Mouse (Mus musculus): Measurements from ENCODE around the gene Aprt.

Gene Aprt

GRCm38 (mm10) chr8:122561199-122561598 is 15.5 kb downstream of the Aprt start:
- DNase-seq (ENCODE audit: low read depth, low spot score), result no peak
- H3K36me3 ChIP-seq (ENCODE audit: control insufficient read depth, insufficient read depth, low read length, poor library complexity, severe bottlenecking), result no peaks in the 10 kb centered on the region

GRCm38 (mm10) chr8:122558671-122559349 is 17.9 kb downstream of the Aprt start:
- DNase-seq (ENCODE audit: low read depth, low spot score), result no peak
- Histone ChIP-seq H3K27me3 (ENCODE audit: control insufficient read depth, insufficient read depth, low read length, poor library complexity, severe bottlenecking) (no peaks in the 10 kb centered on the region), H3K36me3 (ENCODE audit: control insufficient read depth, insufficient read depth, low read length, poor library complexity, severe bottlenecking) (no peaks in the 10 kb centered on the region)

More at GRCm38 (mm10) chr8:122561199-122561598, 15.5 kb downstream of the Aprt start:
- H3K27me3 ChIP-seq (ENCODE audit: control insufficient read depth, insufficient read depth, low read length, poor library complexity, severe bottlenecking), result no peaks in the 10 kb centered on the region

DNA sequence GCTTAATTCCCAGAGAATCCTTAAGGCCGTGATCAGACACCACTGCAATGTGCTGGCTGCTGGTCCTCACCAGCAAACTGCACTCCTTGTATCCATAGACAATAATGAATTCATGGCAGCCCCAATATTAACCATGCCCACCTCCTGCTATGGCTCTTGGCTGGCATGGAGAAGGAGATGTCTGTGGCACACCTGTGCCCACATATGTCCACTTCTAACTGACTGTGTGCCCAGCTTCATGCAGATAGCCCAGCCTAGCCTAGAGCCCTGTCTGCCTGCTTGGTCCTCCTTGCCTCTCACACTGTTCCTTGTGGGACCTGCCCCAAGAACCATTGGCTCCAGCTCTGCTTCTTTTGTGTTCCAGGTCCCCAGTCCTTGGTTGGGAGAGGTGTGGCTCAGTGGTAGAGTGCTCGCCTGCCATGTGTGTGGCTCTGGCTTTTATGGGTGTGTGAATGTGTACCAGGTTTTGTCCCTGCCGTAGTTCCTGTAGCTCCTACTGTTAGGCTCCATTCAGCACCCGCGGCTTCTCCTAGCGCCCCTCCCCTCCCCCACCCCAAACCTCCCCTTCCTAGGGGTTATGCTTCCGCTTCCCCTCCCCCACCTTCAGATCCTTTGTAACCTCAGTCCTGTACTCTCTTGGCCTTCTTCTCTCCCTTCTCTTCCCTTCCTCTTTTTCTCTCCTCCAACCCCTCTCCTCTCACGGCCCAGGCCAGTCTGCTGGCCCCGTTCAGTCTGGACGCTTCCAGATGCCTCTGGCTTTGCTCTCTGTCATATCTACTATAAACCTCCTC is 19.3 kb downstream of the Aprt start:
- DNase-seq (ENCODE audit: low read depth, low spot score), result no peak
- Histone ChIP-seq H3K27me3 (ENCODE audit: control insufficient read depth, insufficient read depth, low read length, poor library complexity, severe bottlenecking) (no peaks in the 10 kb centered on the region), H3K36me3 (ENCODE audit: control insufficient read depth, insufficient read depth, low read length, poor library complexity, severe bottlenecking) (no peaks in the 10 kb centered on the region)

- Histone ChIP-seq H3K27me3 (ENCODE audit: control insufficient read depth, insufficient read depth, low read length, poor library complexity, severe bottlenecking) (no peaks in the 10 kb centered on the region), H3K36me3 (ENCODE audit: control insufficient read depth, insufficient read depth, low read length, poor library complexity, severe bottlenecking) (no peaks in the 10 kb centered on the region)
- DNase-seq (ENCODE audit: low read depth, low spot score), result peak; percentile 80
These were observed 20.4 kb downstream of the Aprt start for GRCm38 (mm10) chr8:122556030-122557009.

- no peaks in the 10 kb centered on the region for H3K27me3 ChIP-seq (ENCODE audit: control insufficient read depth, insufficient read depth, low read length, poor library complexity, severe bottlenecking)
- H3K36me3 ChIP-seq (ENCODE audit: control insufficient read depth, insufficient read depth, low read length, poor library complexity, severe bottlenecking), result no peaks in the 10 kb centered on the region
- DNase-seq (ENCODE audit: low read depth, low spot score), result no peak
These were observed 21.9 kb downstream of the Aprt start for GRCm38 (mm10) chr8:122554786-122555185.

- Histone ChIP-seq H3K27me3 (ENCODE audit: control insufficient read depth, insufficient read depth, low read length, poor library complexity, severe bottlenecking) (no peaks in the 10 kb centered on the region), H3K36me3 (ENCODE audit: control insufficient read depth, insufficient read depth, low read length, poor library complexity, severe bottlenecking) (no peaks in the 10 kb centered on the region)
- DNase-seq (ENCODE audit: low read depth, low spot score), result peak; percentile 96
These were observed 25.3 kb downstream of the Aprt start, which contains the start of gene Piezo1 for GRCm38 (mm10) chr8:122551265-122552051. Piezo1 (minus strand) TSS chr8:122551329.

- DNase-seq (ENCODE audit: low read depth, low spot score), result no peak
- H3K27me3 ChIP-seq (ENCODE audit: control insufficient read depth, insufficient read depth, low read length, poor library complexity, severe bottlenecking), result no peaks in the 10 kb centered on the region
- no peaks in the 10 kb centered on the region for H3K36me3 ChIP-seq (ENCODE audit: control insufficient read depth, insufficient read depth, low read length, poor library complexity, severe bottlenecking)
These were observed 25.8 kb downstream of the Aprt start for GRCm38 (mm10) chr8:122550995-122551264.

GRCm38 (mm10) chr8:122550234-122550994 is 26.3 kb downstream of the Aprt start:
- Histone ChIP-seq H3K27me3 (ENCODE audit: control insufficient read depth, insufficient read depth, low read length, poor library complexity, severe bottlenecking) (no peaks in the 10 kb centered on the region), H3K36me3 (ENCODE audit: control insufficient read depth, insufficient read depth, low read length, poor library complexity, severe bottlenecking) (no peaks in the 10 kb centered on the region)
- peak; percentile 72 for DNase-seq (ENCODE audit: low read depth, low spot score)

- DNase-seq (ENCODE audit: low read depth, low spot score), result no peak
- Histone ChIP-seq H3K36me3 (ENCODE audit: control insufficient read depth, insufficient read depth, low read length, poor library complexity, severe bottlenecking) (no peaks in the 10 kb centered on the region), H3K27me3 (ENCODE audit: control insufficient read depth, insufficient read depth, low read length, poor library complexity, severe bottlenecking) (no peaks in the 10 kb centered on the region)
These were observed 27.7 kb downstream of the Aprt start for GRCm38 (mm10) chr8:122548891-122549439.

GRCm38 (mm10) chr8:122548331-122548730 is 28.4 kb downstream of the Aprt start:
- Histone ChIP-seq H3K27me3 (ENCODE audit: control insufficient read depth, insufficient read depth, low read length, poor library complexity, severe bottlenecking) (no peaks in the 10 kb centered on the region), H3K36me3 (ENCODE audit: control insufficient read depth, insufficient read depth, low read length, poor library complexity, severe bottlenecking) (no peaks in the 10 kb centered on the region)
- no peak for DNase-seq (ENCODE audit: low read depth, low spot score)

- Histone ChIP-seq H3K27me3 (ENCODE audit: control insufficient read depth, insufficient read depth, low read length, poor library complexity, severe bottlenecking) (no peaks in the 10 kb centered on the region), H3K36me3 (ENCODE audit: control insufficient read depth, insufficient read depth, low read length, poor library complexity, severe bottlenecking) (no peaks in the 10 kb centered on the region)
- peak; percentile 95 for DNase-seq (ENCODE audit: low read depth, low spot score)
These were observed 28.9 kb downstream of the Aprt start for GRCm38 (mm10) chr8:122547815-122548214.

DNA sequence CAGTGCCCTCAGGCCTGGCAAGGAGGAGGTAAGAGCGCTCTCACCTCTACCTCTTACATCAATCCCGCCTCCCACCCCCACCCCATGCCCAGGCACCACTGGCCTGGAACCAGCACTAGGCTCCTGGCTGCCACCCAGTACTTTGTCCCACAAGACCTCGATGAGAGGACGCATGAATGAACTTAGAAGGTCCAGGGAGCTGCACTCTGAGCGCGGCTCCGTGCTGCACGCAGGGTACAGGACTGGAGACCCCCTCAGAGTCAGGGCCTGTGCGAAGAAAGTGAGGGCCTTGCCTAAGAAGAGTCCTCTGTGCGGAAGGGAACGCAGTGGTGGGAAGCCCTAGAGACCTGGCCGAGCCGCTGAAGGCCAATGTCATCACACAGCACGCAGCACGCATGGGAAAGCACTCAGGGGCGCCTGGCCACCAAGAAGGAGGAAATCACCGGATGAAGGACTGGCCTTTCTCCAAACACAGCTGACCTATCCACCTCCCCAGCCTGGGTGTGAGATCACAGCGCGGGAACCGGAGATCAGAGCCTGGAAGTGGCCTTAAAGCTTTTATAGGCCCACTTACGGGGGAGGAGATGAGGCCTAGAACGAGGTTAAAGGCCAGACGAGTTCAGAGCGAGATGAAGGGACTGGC is 29.8 kb downstream of the Aprt start:
- no peak for DNase-seq (ENCODE audit: low read depth, low spot score)
- Histone ChIP-seq H3K36me3 (ENCODE audit: control insufficient read depth, insufficient read depth, low read length, poor library complexity, severe bottlenecking) (no peaks in the 10 kb centered on the region), H3K27me3 (ENCODE audit: control insufficient read depth, insufficient read depth, low read length, poor library complexity, severe bottlenecking) (no peaks in the 10 kb centered on the region)
